Mouse (Mus musculus) limb, embryonic 14.5 days (tissue): ENCODE measurements at regions not wholly inside any gene's neighbourhood (a gene's known extent, or its start where the extent isn't known, plus 50 kb on each side); places are given as distances from the start of the nearest gene placed in this dataset.

Experiments used
- ATAC-seq: fragments of 200-750 bp; cut with Nextera tagmentation; 2 replicates; pipeline ENCODE4 v1.8.0; 2017; ENCODE audit warnings: low read depth, moderate number of reproducible peaks, moderate TSS enrichment; ENCODE audit not compliant: low FRiP score
- DNase-seq: peaks from one replicate; pipeline ENCODE4 v3.0.0-alpha.2; 2015; ENCODE audit warnings: low spot score
- H3K27ac ChIP-seq: fragments of 300-500 bp; sonication (generic); replicated peaks from 2 replicates; pipeline ENCODE4 v1.5.1; 2014; ENCODE audit warnings: low read depth, mild to moderate bottlenecking, low read length, moderate library complexity, mixed read lengths
- H3K27me3 ChIP-seq: fragments of 300-500 bp; sonication (generic); 2 replicates; pipeline ENCODE4 v1.6.1; 2014; ENCODE audit warnings: low read length, mixed read lengths; ENCODE audit not compliant: control insufficient read depth, insufficient read depth
- H3K36me3 ChIP-seq: fragments of 300-500 bp; sonication (generic); 2 replicates; pipeline ENCODE4 v1.6.1; 2014; ENCODE audit warnings: mild to moderate bottlenecking, low read length, moderate library complexity, mixed read lengths; ENCODE audit not compliant: control insufficient read depth, insufficient read depth
- H3K4me1 ChIP-seq: fragments of 300-500 bp; sonication (generic); 2 replicates; pipeline ENCODE4 v1.6.1; 2014; ENCODE audit warnings: antibody characterized with exemption, low read length, mixed read lengths; ENCODE audit not compliant: control insufficient read depth, insufficient read depth
- H3K4me2 ChIP-seq: fragments of 300-500 bp; sonication (generic); replicated peaks from 2 replicates; pipeline ENCODE4 v1.6.1; 2014; ENCODE audit warnings: low read depth, mild to moderate bottlenecking, low read length, moderate library complexity; ENCODE audit not compliant: severe bottlenecking
- H3K4me3 ChIP-seq: fragments of 300-500 bp; sonication (generic); replicated peaks from 2 replicates; pipeline ENCODE4 v1.5.1; 2014; ENCODE audit warnings: low read length
- H3K9ac ChIP-seq: fragments of 300-500 bp; sonication (generic); 2 replicates; pipeline ENCODE4 v1.6.1; 2014; ENCODE audit warnings: mild to moderate bottlenecking, low read depth, low read length, moderate library complexity; ENCODE audit not compliant: severe bottlenecking
- H3K9me3 ChIP-seq: fragments of 300-500 bp; sonication (generic); 2 replicates; pipeline ENCODE4 v1.6.1; 2016; ENCODE audit warnings: low read length; ENCODE audit not compliant: control insufficient read depth
- POLR2A ChIP-seq: fragments of 200-500 bp; IDR thresholded peaks from 2 replicates; pipeline ENCODE4 v1.8.0; 2012; ENCODE audit warnings: inconsistent platforms, mild to moderate bottlenecking, moderate library complexity, borderline replicate concordance; ENCODE audit not compliant: insufficient read depth, insufficient read length; ENCODE audit errors: extremely low read depth
- WGBS: fragments of 180-500 bp; shearing (Covaris S2); extraction: QIAGEN DNeasy Blood & Tissue Kit; methylation state at CpG from one replicate; pipeline ENCODE4 v1.1.7; 2014; 5-methylcytosine and 5-hydroxymethylcytosine counted together

GRCm38 (mm10) chr7:129910826-129911225, 319.2 kb downstream of the Wdr11 start:
- TF ChIP-seq POLR2A, result no peak
- Histone ChIP-seq H3K36me3 (no peaks in the 10 kb centered on the region), H3K9me3 (no peaks in the 10 kb centered on the region), H3K4me3 (no peak overlapping the region), H3K27ac (no peak overlapping the region), H3K27me3 (no peaks in the 10 kb centered on the region), H3K4me2 (no peak overlapping the region), H3K9ac (no peak overlapping the region), H3K4me1 (no peaks in the 10 kb centered on the region)
- no peak for DNase-seq
- no peak for ATAC-seq
- 70% methylated on average over 3 of the region's 3 CpGs for WGBS

GRCm38 (mm10) chr7:129914871-129915270, 323.2 kb downstream of the Wdr11 start:
- no peaks in the 10 kb centered on the region for H3K27me3 ChIP-seq
- ATAC-seq, result no peak
- WGBS, result 93% methylated on average over 6 of the region's 6 CpGs
- H3K9ac ChIP-seq, result no peak overlapping the region
- 0 out of 2 replicates have a peak, but pooled peaks cover 9% of the 10 kb centered on the region for H3K4me1 ChIP-seq
- no peaks in the 10 kb centered on the region for H3K9me3 ChIP-seq
- no peak for TF ChIP-seq POLR2A
- H3K4me2 ChIP-seq, result no peak overlapping the region
- no peaks in the 10 kb centered on the region for H3K36me3 ChIP-seq
- no peak overlapping the region for H3K4me3 ChIP-seq
- H3K27ac ChIP-seq, result no peak overlapping the region
- no peak for DNase-seq

- Histone ChIP-seq H3K4me3 (no peak overlapping the region), H3K9ac (no peak overlapping the region), H3K27me3 (no peaks in the 10 kb centered on the region), H3K36me3 (no peaks in the 10 kb centered on the region), H3K27ac (no peak overlapping the region), H3K9me3 (no peaks in the 10 kb centered on the region), H3K4me2 (no peak overlapping the region), H3K4me1 (peaks cover 11% of the 10 kb centered on the region; the same call in 1 of the 2 replicates)
- DNase-seq (no peak), ATAC-seq (no peak)
- 72% methylated on average over 18 of the region's 18 CpGs for WGBS
- TF ChIP-seq POLR2A, result no peak
Measured at GRCm38 (mm10) chr7:129918240-129919200, 326.9 kb downstream of the Wdr11 start.

- DNase-seq (no peak), ATAC-seq (no peak)
- Histone ChIP-seq H3K4me1 (peaks cover 11% of the 10 kb centered on the region; the same call in 1 of the 2 replicates), H3K9me3 (no peaks in the 10 kb centered on the region), H3K4me3 (no peak overlapping the region), H3K27ac (no peak overlapping the region), H3K4me2 (no peak overlapping the region), H3K36me3 (no peaks in the 10 kb centered on the region), H3K27me3 (no peaks in the 10 kb centered on the region), H3K9ac (no peak overlapping the region)
- TF ChIP-seq POLR2A, result no peak
- 74% methylated on average over 7 of the region's 7 CpGs for WGBS
Measured at GRCm38 (mm10) chr7:129922291-129922690, 330.6 kb downstream of the Wdr11 start.

GRCm38 (mm10) chr7:129936731-129937130, 345.1 kb downstream of the Wdr11 start:
- Histone ChIP-seq H3K4me2 (no peak overlapping the region), H3K27ac (no peak overlapping the region), H3K4me1 (peaks cover 7% of the 10 kb centered on the region; the same call in 1 of the 2 replicates), H3K9me3 (no peaks in the 10 kb centered on the region), H3K36me3 (no peaks in the 10 kb centered on the region), H3K4me3 (no peak overlapping the region), H3K9ac (no peak overlapping the region), H3K27me3 (no peaks in the 10 kb centered on the region)
- 66% methylated on average over 6 of the region's 6 CpGs for WGBS
- TF ChIP-seq POLR2A, result no peak
- DNase-seq (no peak), ATAC-seq (no peak)
